Mouse (Mus musculus) lung, postnatal 25 days (tissue): ENCODE data around the gene Glrx2.

Source experiments
- DNase-seq: peaks from one replicate; pipeline ENCODE4 v3.0.0; 2022; ENCODE audit warnings: low spot score

Gene Glrx2

DNA sequence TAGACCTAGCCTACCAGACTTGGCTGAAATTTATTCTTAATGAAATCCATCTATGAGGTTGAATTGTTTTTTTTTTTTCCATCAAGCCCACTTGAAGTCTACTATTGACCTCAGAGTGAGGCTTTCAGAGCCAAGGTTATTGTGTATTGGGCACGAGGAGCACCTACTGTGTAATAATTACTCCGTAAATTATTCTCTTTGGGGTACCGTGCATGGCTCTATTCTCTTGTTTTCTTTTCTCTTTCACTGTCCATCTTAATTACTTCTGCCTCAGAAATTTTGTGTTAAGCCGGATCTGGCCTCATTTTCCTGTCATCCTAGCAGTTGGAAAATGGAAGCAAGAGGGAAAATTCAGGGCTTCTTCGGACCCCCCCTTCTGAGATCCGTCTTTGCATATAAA is 26.0 kb downstream of the Glrx2 start:
- DNase-seq = no peak

DNA sequence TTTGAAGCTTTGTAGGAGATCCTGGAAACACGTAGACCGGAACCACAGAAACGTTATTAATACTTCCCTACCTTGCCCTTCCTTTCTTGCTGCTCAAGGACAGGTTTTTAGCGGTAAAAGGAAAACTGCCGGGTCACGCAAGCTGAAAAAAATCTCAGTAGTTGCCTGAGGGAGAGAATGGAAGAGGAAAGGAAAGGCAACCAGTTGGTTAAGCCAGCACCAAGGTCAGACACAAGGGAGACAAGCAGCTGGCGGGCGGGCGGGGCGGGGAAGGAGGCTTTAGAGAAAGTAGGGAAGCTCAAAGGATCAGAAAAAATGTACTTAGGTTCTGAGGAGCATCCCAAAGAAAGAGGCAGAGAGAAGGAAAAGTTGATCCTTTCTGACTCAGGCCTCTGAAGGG is 29.7 kb downstream of the Glrx2 start:
- DNase-seq = no peak

DNA sequence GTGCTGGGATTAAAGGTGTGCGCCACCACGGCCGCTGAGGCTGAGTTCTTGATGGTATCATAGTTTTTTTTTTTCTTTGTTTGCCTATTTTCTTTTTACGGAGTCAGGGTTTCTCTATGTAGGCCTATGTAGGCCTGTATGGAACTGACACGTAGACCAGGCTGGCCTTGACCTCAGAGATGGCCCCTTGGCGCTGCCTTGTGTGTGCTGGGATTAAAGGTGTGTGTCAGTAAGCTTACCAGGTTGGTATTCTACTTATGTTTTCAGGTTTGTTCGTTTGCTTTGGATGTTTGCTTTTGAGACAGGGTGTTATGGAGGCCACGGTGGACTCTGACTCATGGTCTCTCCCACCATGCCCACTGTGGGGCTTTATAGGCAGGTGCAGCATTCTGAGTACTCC is 46.0 kb downstream of the Glrx2 start:
- DNase-seq = no peak

DNA sequence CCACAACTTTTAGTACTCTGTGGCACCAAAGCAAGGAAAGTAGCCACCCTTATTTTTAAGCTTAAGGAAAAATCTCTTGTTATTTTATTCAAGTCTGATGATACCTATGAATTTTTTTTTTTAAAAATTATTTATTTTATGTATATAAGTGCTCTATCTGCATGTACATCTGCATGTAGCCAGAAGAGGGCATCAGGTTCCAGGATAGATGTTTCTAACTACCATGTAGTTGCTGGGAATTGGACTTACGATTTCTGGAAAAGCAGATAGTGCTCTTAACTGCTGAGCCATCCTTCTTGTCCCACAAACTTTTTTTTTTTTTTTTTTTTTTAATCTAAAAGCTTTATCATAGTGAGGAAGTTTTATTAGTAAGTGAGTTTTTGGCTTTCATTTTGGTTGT is 48.3 kb downstream of the Glrx2 start:
- no peak for DNase-seq

DNA sequence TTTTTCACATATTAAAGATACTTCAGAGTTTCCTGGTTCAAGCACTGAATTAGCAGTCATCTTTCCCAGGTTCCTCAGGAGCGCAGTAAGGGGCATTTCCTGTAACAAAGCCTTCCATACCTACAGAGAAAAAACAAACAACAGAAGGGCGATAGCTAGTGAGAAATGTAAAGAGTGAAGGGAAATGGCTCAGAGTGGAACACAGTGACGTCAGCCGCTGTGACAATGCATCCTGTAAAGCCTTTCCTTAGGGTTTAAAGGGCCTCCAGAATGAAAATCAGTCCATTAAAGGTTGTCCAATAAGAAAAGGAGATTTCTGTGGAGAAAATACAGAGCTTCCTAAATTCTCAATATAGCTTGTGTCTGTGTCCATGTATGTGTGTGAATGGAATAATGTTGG is 49.7 kb downstream of the Glrx2 start:
- DNase-seq = no peak

DNA sequence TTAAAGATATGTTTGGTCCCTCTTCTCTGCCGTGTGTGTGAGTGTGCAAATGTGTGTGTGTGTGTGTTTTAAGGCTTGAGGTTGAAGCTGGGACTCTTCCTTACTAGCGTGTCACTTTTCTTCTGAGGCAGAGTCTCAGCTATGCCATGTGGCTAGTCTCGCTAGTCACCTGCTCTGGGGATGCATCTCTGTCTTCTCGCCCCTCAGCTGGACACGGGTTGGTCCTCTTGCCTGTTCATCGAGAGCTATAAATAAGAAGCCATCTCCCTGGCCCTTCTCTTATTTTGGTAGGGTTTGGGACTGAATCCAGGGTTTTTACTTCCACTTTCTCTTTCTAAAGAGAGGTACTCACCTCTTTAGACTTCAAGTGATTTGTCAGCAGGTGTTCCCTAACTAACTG is 50.1 kb downstream of the Glrx2 start:
- DNase-seq = no peak

DNA sequence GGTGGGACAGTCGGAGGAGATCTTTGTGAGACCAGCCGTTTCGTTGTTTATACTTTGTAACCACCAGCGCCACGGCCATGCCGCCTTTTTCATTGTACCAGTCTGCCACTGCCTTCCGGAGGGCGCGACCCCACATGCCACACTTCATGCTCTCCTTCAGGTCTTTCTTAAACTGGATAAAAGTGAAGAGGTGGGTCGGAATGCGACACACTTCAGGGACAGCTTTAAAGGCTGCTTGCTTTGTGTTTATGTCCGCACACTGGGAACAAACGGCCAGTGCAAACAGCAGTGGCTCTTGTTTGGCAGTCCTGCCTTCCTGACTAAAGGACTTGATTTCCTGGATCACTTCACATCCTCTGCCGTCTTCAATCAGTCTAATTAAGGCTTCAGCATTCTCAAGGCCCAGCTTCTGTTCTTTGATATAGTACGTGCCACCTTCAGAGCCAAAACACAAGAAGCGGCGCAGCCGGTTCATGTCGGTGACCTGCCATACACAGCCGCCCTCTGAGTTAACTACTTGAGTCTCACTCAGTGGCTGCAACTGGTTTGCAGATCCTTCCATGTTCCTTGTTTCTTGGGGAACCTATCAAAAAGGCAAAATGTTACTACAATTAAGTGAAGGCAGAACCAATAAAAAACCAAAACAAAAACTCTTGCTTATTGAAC is 54.4 kb downstream of the Glrx2 start:
- DNase-seq = peak; percentile 27

DNA sequence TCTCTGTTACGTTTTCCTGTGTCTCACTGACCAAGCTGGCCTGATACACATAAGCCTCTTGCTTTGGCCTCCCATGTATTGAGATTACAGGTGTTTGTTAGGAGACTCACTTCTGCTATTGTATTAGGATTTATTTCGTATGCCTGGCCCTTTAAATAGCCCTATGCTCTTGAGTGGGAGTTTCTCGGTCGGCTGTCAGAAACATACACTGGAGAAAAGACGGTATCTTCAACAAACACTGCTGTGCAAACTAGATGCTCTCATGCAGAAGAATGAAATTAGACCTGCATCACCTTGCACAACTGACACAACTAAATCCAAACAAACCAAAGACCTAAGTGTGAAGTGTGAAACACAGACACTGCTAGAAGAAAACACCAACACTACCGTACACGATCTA is 56.9 kb downstream of the Glrx2 start:
- no peak for DNase-seq

DNA sequence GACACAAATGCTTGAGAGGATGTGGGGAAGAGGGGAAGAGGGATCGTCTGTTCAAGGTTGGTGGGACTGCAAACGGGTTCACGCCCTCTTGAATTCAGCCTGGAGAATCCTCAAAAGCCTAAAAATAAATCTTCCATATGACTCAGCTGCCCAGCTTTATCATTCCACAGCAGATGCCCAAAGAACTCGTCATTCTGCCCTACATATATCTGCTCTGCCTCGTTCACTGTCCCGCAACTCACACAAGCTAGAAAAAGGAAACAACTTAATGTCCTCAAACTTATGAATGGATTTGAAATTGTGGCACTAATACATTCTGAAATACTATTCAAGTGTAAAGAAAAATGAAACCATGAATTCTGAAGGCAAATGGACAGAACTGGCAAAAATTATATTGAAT is 57.8 kb downstream of the Glrx2 start:
- no peak for DNase-seq

DNA sequence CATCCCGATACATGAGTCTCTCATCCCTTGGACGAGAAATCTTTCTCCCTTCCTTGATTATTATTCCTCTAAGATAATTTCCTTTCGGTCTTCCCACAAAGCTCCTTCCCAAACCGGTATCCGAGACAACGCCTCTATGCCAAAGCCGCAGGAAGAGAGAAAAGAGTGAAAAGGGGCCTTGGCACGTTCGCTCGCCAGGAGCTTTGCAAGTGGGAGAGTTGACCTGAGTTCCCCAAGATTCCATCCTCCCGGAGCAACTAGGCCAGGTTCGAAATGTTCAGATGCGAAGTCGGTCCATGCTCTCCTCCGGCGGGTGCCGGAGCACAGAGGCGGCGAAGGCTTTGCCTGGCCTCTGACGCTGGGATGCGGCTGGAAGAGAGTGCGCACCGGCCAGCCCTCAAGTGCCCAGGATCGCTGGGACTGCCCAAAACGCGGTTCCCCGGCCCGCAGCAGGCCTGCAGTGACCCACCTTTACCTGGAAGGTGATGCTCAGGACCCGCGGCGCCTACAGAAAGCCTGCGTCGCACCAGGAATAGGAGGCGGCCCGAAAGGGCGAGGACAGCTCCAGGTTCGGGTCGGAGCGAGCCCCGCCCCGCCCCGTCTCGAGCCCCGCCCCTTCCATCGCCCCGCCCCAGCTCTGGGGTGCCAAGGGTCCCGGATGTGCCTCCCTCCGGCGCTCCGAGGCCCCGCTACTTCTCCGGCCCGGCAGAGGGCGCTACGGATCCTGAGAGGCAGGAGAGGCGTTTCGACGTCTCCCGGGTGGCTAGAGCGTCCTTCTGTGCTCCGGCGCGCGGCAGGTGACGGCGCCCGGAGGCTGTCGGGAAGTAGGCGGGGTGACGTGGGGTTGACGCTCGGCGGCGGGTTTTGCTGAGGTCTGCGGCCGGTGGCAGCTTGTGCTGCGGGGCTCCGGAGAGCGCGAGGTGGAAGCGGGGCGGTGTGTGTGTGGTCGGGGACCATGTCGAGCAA is 60.6 kb downstream of the Glrx2 start, which contains the start of the genes Trove2 and Uchl5:
Gene Trove2 (minus strand): TSS at position 623 of the 966 bp plus-strand sequence.
Gene Uchl5 (plus strand): TSS at position 827 of the 966 bp plus-strand sequence.
- peak; percentile 98 for DNase-seq

DNA sequence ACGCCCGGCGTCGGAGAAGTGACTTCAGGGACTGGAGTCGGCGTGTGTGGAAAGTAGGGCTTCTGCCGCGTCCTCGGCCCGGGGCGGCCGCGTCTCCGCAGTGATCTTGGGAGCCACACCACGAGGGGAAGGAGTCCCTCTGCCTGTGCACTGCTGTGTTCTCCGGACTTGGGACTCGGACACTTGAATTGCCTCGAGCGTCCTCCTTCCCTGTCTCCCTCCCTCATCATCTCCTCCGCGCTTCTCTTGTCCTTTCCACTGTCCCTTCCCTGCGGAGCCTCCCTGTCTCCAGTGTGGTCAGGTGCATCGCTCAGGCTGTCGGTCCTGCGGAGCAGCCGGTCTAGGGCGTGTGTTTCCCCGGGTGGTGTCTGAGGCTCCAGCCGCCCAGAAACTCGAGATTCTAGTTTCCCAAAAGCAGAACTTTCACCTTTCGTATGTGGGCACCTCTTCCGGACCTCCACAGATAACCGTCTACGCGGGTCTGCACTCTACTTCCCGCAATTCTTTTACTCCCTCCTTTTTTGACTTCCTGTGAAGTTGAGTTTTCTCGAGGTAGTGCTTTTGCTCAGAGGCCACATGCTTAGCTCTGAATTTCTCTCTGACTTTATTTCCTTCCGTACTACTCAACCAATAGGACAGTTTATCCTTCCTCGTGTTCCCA is 61.5 kb downstream of the Glrx2 start:
- no peak for DNase-seq

DNA sequence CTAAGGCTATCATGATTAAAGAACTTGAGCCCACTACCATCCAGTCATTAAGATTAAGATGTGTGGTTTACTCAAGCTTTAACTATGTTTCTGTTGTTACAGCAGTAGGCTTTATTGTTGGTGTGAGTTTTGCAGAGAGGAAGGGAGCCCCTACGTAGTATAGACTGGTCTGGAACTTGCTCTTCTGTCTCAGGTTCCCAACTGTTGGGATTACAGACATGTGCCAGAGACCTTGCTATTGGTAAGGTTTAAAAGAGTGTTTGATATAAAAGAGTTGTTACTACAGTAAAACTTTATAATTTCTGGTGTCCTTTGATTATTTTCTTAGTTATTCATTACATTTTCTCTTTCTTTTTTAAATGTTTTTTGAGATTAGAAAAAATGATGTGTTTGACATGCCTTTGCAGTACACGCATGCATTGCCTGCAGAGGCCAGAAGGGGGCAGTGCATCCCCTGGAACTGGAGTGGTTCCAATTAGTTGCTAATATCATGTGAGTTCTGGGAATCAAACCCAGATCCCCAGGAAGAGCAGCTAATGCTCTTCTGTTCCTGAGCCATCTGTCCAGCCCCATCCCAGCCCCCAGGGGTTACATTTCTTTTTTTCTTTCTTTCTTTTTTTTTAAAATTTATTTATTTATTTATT is 72.6 kb downstream of the Glrx2 start:
- DNase-seq = peak; percentile 24
